Mouse (Mus musculus) v-Abl transformed pro-B cells (cell line): ENCODE measurements around the gene Ptprq.

Experiments used
- in situ Hi-C, 2 experiments: fragments of 400-800 bp; cut with MboI; formaldehyde crosslinking; loops; one replicate each; pipeline ENCODE4 v1.15.1; 2025; ENCODE audit not compliant: unreplicated experiment in 2 of 2

Ptprq gene

DNA sequence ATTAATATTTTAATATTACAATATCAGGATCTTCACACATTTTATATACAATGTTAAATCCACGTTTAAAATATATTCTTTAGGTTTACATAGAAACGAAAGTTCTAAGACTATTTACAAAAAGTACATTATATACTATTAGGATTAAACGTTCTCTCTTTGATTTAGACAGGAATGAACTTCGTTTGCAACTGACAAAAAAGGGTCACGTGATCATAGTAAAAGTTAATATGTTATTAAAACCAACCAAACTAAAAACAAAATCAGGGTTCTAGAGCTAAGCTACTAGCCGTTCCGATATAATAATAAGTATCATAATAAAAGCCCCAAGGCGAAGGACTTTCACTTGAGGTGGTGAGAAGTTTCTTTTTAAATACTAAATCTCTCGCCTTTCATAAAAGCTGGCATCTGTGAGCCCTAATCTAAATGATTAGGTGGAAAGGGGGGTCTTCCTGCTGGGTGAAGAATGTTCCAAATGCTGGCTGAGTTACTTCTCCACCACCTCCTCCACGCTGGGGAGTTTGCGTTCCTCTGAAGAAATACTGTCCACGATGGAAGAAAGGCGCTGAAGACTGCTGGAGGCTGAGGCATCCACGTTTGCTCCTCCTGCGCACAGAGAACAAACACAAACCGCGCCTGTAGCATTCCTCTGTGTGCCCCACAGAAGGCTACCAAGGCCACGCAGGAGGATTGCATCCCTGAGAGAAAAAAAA lies 226.8 kb downstream of the Ptprq start:
- in situ Hi-C loops: no loop called here

DNA sequence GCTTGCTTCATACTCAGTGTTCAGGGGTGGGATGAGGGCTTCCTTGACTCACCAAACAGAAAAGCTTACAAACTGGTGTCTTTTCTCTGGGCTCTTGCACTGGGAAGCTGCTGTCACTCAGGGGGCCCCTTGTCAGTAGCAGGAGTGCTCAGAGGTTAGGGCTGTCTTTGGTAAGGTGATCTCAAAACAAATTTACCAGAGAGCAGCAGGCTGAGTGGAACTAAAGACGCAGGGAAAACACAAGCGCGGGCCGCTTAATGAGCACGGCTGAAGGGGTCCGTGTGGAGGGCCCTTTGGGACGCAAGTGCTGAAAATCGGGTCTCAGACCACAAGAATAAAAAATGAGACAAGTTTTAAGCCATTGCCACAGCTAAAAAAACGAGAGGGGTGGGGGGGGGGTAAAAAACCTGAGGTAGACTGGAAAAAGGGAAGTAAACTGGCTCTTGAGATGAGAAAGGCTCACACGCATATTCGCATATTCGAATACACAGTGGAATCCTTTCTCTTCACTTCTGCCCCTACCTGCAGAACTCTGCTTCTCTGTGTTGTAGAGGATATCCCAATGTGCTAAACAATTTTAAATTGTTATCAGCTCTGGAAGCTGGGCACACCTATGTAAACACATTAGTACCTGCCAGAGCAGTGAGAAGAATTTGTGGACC lies 231.1 kb downstream of the Ptprq start:
- in situ Hi-C loops: no loop called here

DNA sequence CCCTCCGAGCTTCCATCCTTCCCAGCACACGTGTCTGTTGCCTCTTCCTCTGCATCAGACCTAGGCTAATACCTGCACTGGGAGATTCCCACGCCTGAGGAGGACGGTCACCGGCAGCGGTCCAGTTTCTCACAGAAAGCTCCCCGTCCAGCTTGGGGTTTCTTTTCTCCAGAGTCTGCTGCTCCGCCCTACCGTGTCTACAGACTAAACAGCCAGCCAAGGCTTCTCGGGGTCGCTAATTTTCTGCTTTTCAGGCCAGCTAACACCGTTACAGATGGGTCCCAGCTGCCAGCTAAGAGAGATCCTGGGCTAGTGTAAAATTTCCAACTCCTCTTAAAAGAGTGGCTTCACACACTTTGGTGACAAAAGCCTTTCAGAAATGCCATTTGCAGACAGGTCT lies 233.1 kb downstream of the Ptprq start:
- in situ Hi-C loops: no loop called here

DNA sequence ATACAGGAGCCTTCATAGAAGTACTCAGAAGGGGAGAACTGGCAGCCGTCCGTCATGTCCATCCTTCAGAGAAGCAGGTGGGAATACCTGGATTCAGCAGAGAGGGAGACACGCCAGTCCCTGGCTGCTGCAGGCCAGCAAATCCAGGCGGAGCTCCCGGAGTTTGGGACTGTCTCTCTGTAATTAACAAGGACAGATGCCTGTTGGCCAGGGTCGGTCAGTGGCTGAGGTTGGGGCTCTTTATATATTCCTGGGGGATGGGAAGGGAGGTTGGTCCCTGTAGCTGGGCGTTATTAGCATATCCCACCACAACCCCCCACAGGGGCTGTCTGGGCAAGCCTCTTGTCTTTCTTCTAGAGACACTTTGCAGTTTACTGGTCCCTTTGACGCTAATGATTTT lies 234.0 kb downstream of the Ptprq start, which contains the start of gene Myf5:
Myf5 (minus strand) TSS at position 265 of the 400 bp plus-strand sequence.
- in situ Hi-C loops: no loop called here

DNA sequence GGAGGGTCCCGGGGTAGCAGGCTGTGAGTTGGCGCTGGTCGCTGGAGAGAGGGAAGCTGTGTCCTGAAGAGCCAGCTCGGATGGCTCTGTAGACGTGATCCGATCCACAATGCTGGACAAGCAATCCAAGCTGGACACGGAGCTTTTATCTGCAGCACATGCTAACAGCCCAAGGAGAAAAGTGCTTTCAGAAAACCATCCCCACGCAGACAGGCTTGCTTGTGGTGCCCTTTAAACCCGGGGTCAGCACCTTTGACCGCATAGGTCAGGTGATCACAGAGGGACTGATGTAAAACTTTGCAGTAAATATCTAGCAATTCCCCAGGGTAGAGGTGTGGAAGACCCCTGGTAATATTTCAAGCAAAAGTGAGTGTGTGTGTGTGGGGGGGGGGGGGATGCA lies 235.8 kb downstream of the Ptprq start:
- in situ Hi-C loops: no loop called here

DNA sequence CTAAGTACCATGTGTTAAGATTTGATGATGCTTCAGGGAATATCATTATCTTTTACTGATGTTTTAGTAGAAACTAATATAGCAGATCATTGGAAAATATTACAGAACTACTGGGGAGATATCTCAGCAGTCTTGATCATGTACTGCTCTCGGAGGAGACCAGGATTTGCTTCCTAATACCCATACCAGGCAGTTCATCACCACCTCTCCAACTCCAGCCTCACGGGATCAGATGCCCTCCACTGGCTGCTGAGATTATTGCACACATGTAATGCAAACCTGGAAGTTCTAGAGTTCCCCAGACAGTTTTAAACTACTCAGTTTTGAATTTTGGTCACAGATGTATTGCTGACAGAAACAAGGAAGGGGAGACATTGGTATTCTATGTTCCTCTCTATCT lies 246.4 kb downstream of the Ptprq start:
- in situ Hi-C loops: no loop called here

DNA sequence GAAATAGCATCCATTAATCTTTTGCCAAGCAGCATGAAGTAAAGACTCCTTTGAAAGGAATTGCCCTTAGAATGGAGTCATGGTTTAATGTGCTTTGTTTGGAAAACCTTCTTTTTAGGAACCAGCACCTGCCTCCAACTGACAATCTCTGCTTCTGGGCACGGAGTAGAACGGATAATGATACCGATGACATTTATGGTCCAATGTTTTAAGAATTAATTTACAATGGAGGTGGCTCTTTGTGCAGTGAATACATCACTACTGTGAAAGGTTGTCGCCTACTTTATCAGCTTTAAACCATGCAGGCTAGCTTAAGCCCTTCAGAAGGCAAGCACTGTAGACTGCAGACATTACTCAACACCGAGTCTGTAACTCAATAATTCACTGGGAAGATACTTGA lies 248.1 kb downstream of the Ptprq start:
- in situ Hi-C loops: no loop called here

DNA sequence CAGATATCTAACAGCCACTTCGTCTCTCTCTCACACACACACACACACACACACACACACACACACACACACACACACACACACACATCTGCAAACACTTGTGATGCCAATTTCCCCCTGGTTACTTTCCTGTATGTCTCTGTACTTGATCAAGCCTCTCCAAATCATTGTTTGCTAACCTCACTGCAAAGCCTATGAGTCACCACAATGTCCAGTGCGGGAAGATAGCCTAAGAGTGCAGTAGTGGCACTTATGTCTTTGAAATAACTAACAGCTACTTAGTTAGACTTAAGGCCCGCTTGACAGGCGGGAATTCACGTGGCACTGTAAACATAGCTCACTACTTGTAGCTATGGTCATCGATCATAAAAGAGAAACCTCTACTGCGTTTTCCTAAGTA lies 252.0 kb downstream of the Ptprq start:
- in situ Hi-C loops: no loop called here
